Mouse (Mus musculus) liver, embryonic 14.5 days (tissue): ENCODE measurements at regions not wholly inside any gene's neighbourhood (a gene's known extent, or its start where the extent isn't known, plus 50 kb on each side); places are given as distances from the start of the nearest gene placed in this dataset.

ENCODE experiments used
- ATAC-seq: fragments of 200-750 bp; cut with Nextera tagmentation; 2 replicates; pipeline ENCODE4 v1.8.0; 2017; ENCODE audit warnings: moderate number of reproducible peaks, mild to moderate bottlenecking, moderate library complexity; ENCODE audit not compliant: insufficient read depth
- DNase-seq, 3 experiments: peaks; one replicate each; pipeline ENCODE4 v3.0.0-alpha.2; 2012 to 2013; ENCODE audit warnings: low read depth in 3 of 3, low spot score in 3 of 3
- H3K27ac ChIP-seq: fragments of 300-500 bp; sonication (generic); 2 replicates; pipeline ENCODE4 v1.5.1; 2014; ENCODE audit warnings: moderate library complexity, mild to moderate bottlenecking, control low read depth, inconsistent platforms
- H3K27me3 ChIP-seq: fragments of 300-500 bp; sonication (generic); 2 replicates; pipeline ENCODE4 v1.6.1; 2014; ENCODE audit warnings: mild to moderate bottlenecking, low read length, moderate library complexity; ENCODE audit not compliant: control insufficient read depth, insufficient read depth
- H3K36me3 ChIP-seq: fragments of 300-500 bp; sonication (generic); replicated peaks from 2 replicates; pipeline ENCODE4 v1.6.1; 2014; ENCODE audit warnings: low read depth; ENCODE audit not compliant: control insufficient read depth, insufficient read depth
- H3K4me1 ChIP-seq, 2 experiments: fragments of 200-500 bp in 1 of 2; fragments of 300-500 bp in 1 of 2; sonication (generic) in 1 of 2; replicated peaks; 2 replicates each; pipeline ENCODE4 v1.6.1; 2012 to 2014; ENCODE audit warnings: antibody characterized with exemption in 1 of 2, inconsistent platforms in 1 of 2, low read length in 1 of 2; ENCODE audit not compliant: control insufficient read depth in 2 of 2, insufficient read depth in 2 of 2
- H3K4me2 ChIP-seq: fragments of 300-500 bp; sonication (generic); 2 replicates; pipeline ENCODE4 v1.6.1; 2014; ENCODE audit warnings: low read depth, mild to moderate bottlenecking, control low read depth, moderate library complexity
- H3K4me3 ChIP-seq, 2 experiments: fragments of 200-500 bp in 1 of 2; fragments of 300-500 bp in 1 of 2; sonication (generic) in 1 of 2; 2 replicates each; pipeline ENCODE4 v1.5.1; 2012 to 2014; ENCODE audit warnings: low read depth in 2 of 2, low read length in 2 of 2, mild to moderate bottlenecking in 2 of 2, control low read depth in 1 of 2, inconsistent platforms in 1 of 2, moderate library complexity in 1 of 2; ENCODE audit not compliant: insufficient read depth in 1 of 2
- H3K9ac ChIP-seq: fragments of 300-500 bp; sonication (generic); replicated peaks from 2 replicates; pipeline ENCODE4 v1.6.1; 2014; ENCODE audit warnings: mild to moderate bottlenecking, control low read depth, moderate library complexity
- H3K9me3 ChIP-seq: fragments of 300-500 bp; sonication (generic); 2 replicates; pipeline ENCODE4 v1.6.1; 2016; ENCODE audit warnings: low read length, mixed read lengths; ENCODE audit not compliant: control insufficient read depth
- CTCF ChIP-seq: IDR thresholded peaks from 2 replicates; pipeline ENCODE4 v1.5.1; 2016; ENCODE audit warnings: antibody characterized with exemption, low read depth, control low read depth
- EP300 ChIP-seq: IDR thresholded peaks from 2 replicates; pipeline ENCODE4 v1.6.1; 2016; ENCODE audit warnings: antibody characterized with exemption, low read depth
- whole genome bisulfite sequencing: fragments of 180-500 bp; shearing (Covaris S2); extraction: QIAGEN DNeasy Blood & Tissue Kit; methylation state at CpG from one replicate; pipeline ENCODE4 v1.1.7; 2014; ENCODE audit not compliant: insufficient replicate concordance; 5-methylcytosine and 5-hydroxymethylcytosine counted together

GRCm38 (mm10) chr6:117516906-117517305, 324.1 kb upstream of the Zfp637 start:
- H3K4me1 ChIP-seq, result no peaks in the 10 kb centered on the region
- H3K36me3 ChIP-seq, result no peaks in the 10 kb centered on the region
- no peak overlapping the region for H3K9ac ChIP-seq
- no peak overlapping the region for H3K4me3 ChIP-seq
- no peaks in the 10 kb centered on the region for H3K9me3 ChIP-seq
- H3K4me2 ChIP-seq, result no peak overlapping the region
- DNase-seq (no peak), ATAC-seq (no peak)
- H3K27me3 ChIP-seq, result no peaks in the 10 kb centered on the region
- WGBS, result 66% methylated on average over 7 of the region's 7 CpGs
- H3K27ac ChIP-seq, result no peak overlapping the region
- TF ChIP-seq CTCF (no peak), EP300 (no peak)

- Histone ChIP-seq H3K27me3 (no peaks in the 10 kb centered on the region), H3K4me2 (no peak overlapping the region), H3K9me3 (no peaks in the 10 kb centered on the region), H3K27ac (no peak overlapping the region), H3K4me3 (no peak overlapping the region), H3K4me1 (no peaks in the 10 kb centered on the region), H3K36me3 (no peaks in the 10 kb centered on the region), H3K9ac (no peak overlapping the region)
- DNase-seq (no peak), ATAC-seq (no peak)
- TF ChIP-seq CTCF (no peak), EP300 (no peak)
- 50% methylated on average over 3 of the region's 3 CpGs for WGBS
Measured at GRCm38 (mm10) chr6:117518939-117519338, 322.0 kb upstream of the Zfp637 start.

GRCm38 (mm10) chr6:117519466-117519865, 321.5 kb upstream of the Zfp637 start:
- no peak for DNase-seq
- no peak overlapping the region for H3K4me3 ChIP-seq
- no peak for TF ChIP-seq CTCF
- TF ChIP-seq EP300, result no peak
- H3K9ac ChIP-seq, result no peak overlapping the region
- H3K4me2 ChIP-seq, result no peak overlapping the region
- no peaks in the 10 kb centered on the region for H3K27me3 ChIP-seq
- 76% methylated on average over 1 of the region's 1 CpGs for WGBS
- no peak overlapping the region for H3K27ac ChIP-seq
- ATAC-seq, result no peak
- H3K9me3 ChIP-seq, result no peaks in the 10 kb centered on the region
- H3K4me1 ChIP-seq, result no peaks in the 10 kb centered on the region
- H3K36me3 ChIP-seq, result no peaks in the 10 kb centered on the region

GRCm38 (mm10) chr6:117526161-117526935, 314.6 kb upstream of the Zfp637 start:
- H3K9ac ChIP-seq, result no peak overlapping the region
- no peak overlapping the region for H3K4me3 ChIP-seq
- H3K36me3 ChIP-seq, result no peaks in the 10 kb centered on the region
- H3K4me2 ChIP-seq, result no peak overlapping the region
- no peaks in the 10 kb centered on the region for H3K4me1 ChIP-seq
- TF ChIP-seq EP300, result no peak
- TF ChIP-seq CTCF, result no peak
- H3K27me3 ChIP-seq, result no peaks in the 10 kb centered on the region
- no peaks in the 10 kb centered on the region for H3K9me3 ChIP-seq
- 66% methylated on average over 22 of the region's 22 CpGs for WGBS
- DNase-seq (no peak), ATAC-seq (no peak)
- H3K27ac ChIP-seq, result no peak overlapping the region

GRCm38 (mm10) chr6:117527526-117527925, 313.5 kb upstream of the Zfp637 start:
- Histone ChIP-seq H3K4me3 (no peak overlapping the region), H3K27ac (no peak overlapping the region), H3K4me2 (no peak overlapping the region), H3K4me1 (no peaks in the 10 kb centered on the region), H3K9me3 (no peaks in the 10 kb centered on the region), H3K36me3 (no peaks in the 10 kb centered on the region), H3K27me3 (no peaks in the 10 kb centered on the region), H3K9ac (no peak overlapping the region)
- WGBS, result 68% methylated on average over 8 of the region's 8 CpGs
- no peak for ATAC-seq
- no peak for DNase-seq
- TF ChIP-seq CTCF, result no peak
- no peak for TF ChIP-seq EP300
